9 mouse cellular contexts compared by ENCODE assay signal in genomic region chr8:112045896-112046295, GRCm38 (mm10). TPM values are rescaled to one million over a fixed set of nuclear protein-coding genes. Genes with fewer than 3 reads are reported as not detected.
A peak's percentile ranks its signal among the peaks of the same experiment; 100 is the strongest.
DNase-seq lines count a peak whose midpoint lies in the region; ATAC-seq and TF ChIP-seq lines count a peak whose summit lies in the region.
"Had no signal": no experiment of that assay in that cellular context is flagged by ENCODE, and none has a peak within 500 bp of the region (broad histone marks: within the 10 kb centered on the region; RNA-seq: fewer than 3 reads in every experiment).

No protein-coding gene starts in this region.

- in situ Hi-C loops in ES-E14 (cut with MboI; ENCODE audit: low sequenced_read_pairs in 2 of 2, unreplicated experiment in 2 of 2), result no loop called here

- WGBS in forebrain, embryonic 10.5 days, result 11% methylated on average over 7 of the region's 7 CpGs

- no peaks in the 10 kb centered on the region for H3K9me3 ChIP-seq in ES-E14 (ENCODE audit: control insufficient read depth, insufficient read depth, low read depth, low read length)
- no peaks in the 10 kb centered on the region for H3K9me3 ChIP-seq in forebrain, embryonic 10.5 days
- H3K9me3 ChIP-seq: liver, embryonic 15.5 days had no signal

- intact Hi-C loops in heart, postnatal 25 days (cut with DNase I), result loop anchor here (5.0 kb wide), 2 partner anchors 926 to 1586 kb away; no protein-coding TSS in a partner anchor

- peak; percentile 79 for ATAC-seq in neutrophil, adult 5-6 weeks (ENCODE audit: extremely low read depth, insufficient number of reproducible peaks, low FRiP score, poor library complexity, severe bottlenecking)

- no peaks in the 10 kb centered on the region for H3K36me3 ChIP-seq in ES-E14 (ENCODE audit: control insufficient read depth, insufficient read depth, low read length, poor library complexity, severe bottlenecking)
- no peaks in the 10 kb centered on the region for H3K36me3 ChIP-seq in forebrain, embryonic 10.5 days (replicated peaks)
- H3K36me3 ChIP-seq: liver, embryonic 15.5 days had no signal

- no peak overlapping the region for H3K27ac ChIP-seq in ES-E14 (ENCODE audit: insufficient read depth, low read depth, low read length, poor library complexity, severe bottlenecking)
- H3K27ac ChIP-seq in forebrain, embryonic 10.5 days, result no peak overlapping the region
- H3K27ac ChIP-seq: liver, embryonic 15.5 days had no signal

- no peak overlapping the region for H3K4me3 ChIP-seq in ES-E14 (ENCODE audit: insufficient read depth in 1 of 2, low read depth in 1 of 2, low read length in 2 of 2, poor library complexity in 1 of 2, severe bottlenecking in 1 of 2)
- no peak overlapping the region for H3K4me3 ChIP-seq in forebrain, embryonic 10.5 days
- H3K4me3 ChIP-seq: liver, embryonic 15.5 days had no signal

- no peak overlapping the region for H3K9ac ChIP-seq in ES-E14 (ENCODE audit: insufficient read depth, low read depth, low read length, poor library complexity, severe bottlenecking)
- H3K9ac ChIP-seq: liver, embryonic 15.5 days had no signal

- no peaks in the 10 kb centered on the region for H3K27me3 ChIP-seq in forebrain, embryonic 10.5 days (ENCODE audit: poor library complexity, severe bottlenecking)
- H3K27me3 ChIP-seq: liver, embryonic 15.5 days had no signal

- no peaks in the 10 kb centered on the region for H3K4me1 ChIP-seq in ES-E14 (ENCODE audit: control insufficient read depth in 2 of 2, insufficient read depth in 2 of 2, low read length in 2 of 2, poor library complexity in 1 of 2)
- H3K4me1 ChIP-seq in forebrain, embryonic 10.5 days, result no peaks in the 10 kb centered on the region
- H3K4me1 ChIP-seq: liver, embryonic 15.5 days had no signal

- peak; percentile 86 for DNase-seq in ES-E14 (ENCODE audit: low read depth, low spot score)
- DNase-seq in c-Kit-positive CD71-negative TER-119-negative erythroid progenitor cells, embryonic 14.5 days (ENCODE audit: low read depth), result peak; percentile 78
- DNase-seq in forebrain, embryonic 10.5 days (ENCODE audit: extremely low spot score, low spot score), result peak; percentile 80
- peak; percentile 17 for DNase-seq in heart, postnatal 25 days (ENCODE audit: low spot score)
- DNase-seq in kidney, postnatal 4 days, result peak; percentile 87 to 88
- peak; percentile 55 to 63 for DNase-seq in lung, adult 18-20 months
- peak; percentile 27 to 32 for DNase-seq in thymus, adult 18-20 months

TF ChIP-seq in ES-E14, 5 proteins besides CTCF, POLR2A, EP300 and RAD21:
- TF ChIP-seq HCFC1 (IDR thresholded peaks at IDR 0.05; ENCODE audit: borderline replicate concordance, insufficient read depth, low read length) (no peak), MAFK (IDR thresholded peaks at IDR 0.05; ENCODE audit: insufficient read depth, low read depth, low read length) (no peak), CHD2 (IDR thresholded peaks at IDR 0.05; ENCODE audit: low read depth, low read length) (no peak), ZNF384 (IDR thresholded peaks at IDR 0.05; ENCODE audit: low read depth, low read length) (no peak), ZC3H11A (IDR thresholded peaks at IDR 0.05; ENCODE audit: borderline replicate concordance, low read depth, low read length) (no peak)
TF ChIP-seq in ES-E14: peak in this region for 0.

RNA-seq across cellular contexts. Expression of gene Gm6793, which starts 31.1 kb away (rescaled TPM):
- total RNA-seq in ES-E14 (2012; rRNA removed), result not detected in 2 replicates
- 0.21 TPM in 1 of 2 replicates, not detected in the other for polyA plus RNA-seq in forebrain, embryonic 10.5 days (2016; fragmentation: Nextera tagmentation; extraction: Ambion mirVana)
- not detected for total RNA-seq in heart, postnatal 25 days (2021)
- total RNA-seq in neutrophil, adult 5-6 weeks (2017), result 0.35 TPM in 1 of 2 replicates, not detected in the other

RNA-seq across cellular contexts. Expression of gene Terf2ip, which starts 34.7 kb away (rescaled TPM):
- 5.3 and 9.7 TPM in 2 replicates for total RNA-seq in ES-E14 (2012; rRNA removed)
- polyA plus RNA-seq in forebrain, embryonic 10.5 days (2016; fragmentation: Nextera tagmentation; extraction: Ambion mirVana), result 26.7 and 27.5 TPM in 2 replicates
- total RNA-seq in heart, postnatal 25 days (2021), result 1 to 10 TPM; 9.9 TPM
- 16.9 and 24.1 TPM in 2 replicates for total RNA-seq in neutrophil, adult 5-6 weeks (2017)

RNA-seq across cellular contexts. Expression of gene Kars, which starts 34.8 kb away (rescaled TPM):
- total RNA-seq in ES-E14 (2012; rRNA removed), result 218 and 267 TPM in 2 replicates
- 270 and 285 TPM in 2 replicates for polyA plus RNA-seq in forebrain, embryonic 10.5 days (2016; fragmentation: Nextera tagmentation; extraction: Ambion mirVana)
- 10 to 100 TPM; 92.7 to 92.8 TPM for total RNA-seq in heart, postnatal 25 days (2021)
- total RNA-seq in neutrophil, adult 5-6 weeks (2017), result 48.9 and 54.5 TPM in 2 replicates

RNA-seq across cellular contexts. Expression of gene Adat1, which starts 53.8 kb away (rescaled TPM):
- 11.0 and 14.6 TPM in 2 replicates for total RNA-seq in ES-E14 (2012; rRNA removed)
- 18.6 and 18.7 TPM in 2 replicates for polyA plus RNA-seq in forebrain, embryonic 10.5 days (2016; fragmentation: Nextera tagmentation; extraction: Ambion mirVana)
- 1 to 10 TPM; 1.5 to 2.4 TPM for total RNA-seq in heart, postnatal 25 days (2021)
- total RNA-seq in neutrophil, adult 5-6 weeks (2017), result 4.9 and 8.3 TPM in 2 replicates

Comparison
In these comparisons a context has a peak if more than half of its experiments do, and no peak if none do; other contexts are left out.
1. DNase-seq: peak in every context shown above with its lines; median percentile 88 in kidney, postnatal 4 days; 86 in ES-E14; 80 in forebrain, embryonic 10.5 days; 78 in c-Kit-positive CD71-negative TER-119-negative erythroid progenitor cells, embryonic 14.5 days; 59 in lung, adult 18-20 months; 30 in thymus, adult 18-20 months; 17 in heart, postnatal 25 days.